Mouse (Mus musculus) midbrain, embryonic 11.5 days (tissue): ENCODE data around the gene Rabac1. TPM values are rescaled to one million over a fixed set of nuclear protein-coding genes. Genes with fewer than 3 reads are reported as not detected.

ENCODE experiments used
- microRNA-seq: library from miRNA; unstranded; fragments of <30 nt; microRNA quantifications from one replicate; pipeline ENCODE4, GENCODE M21; 2017
- polyA plus RNA-seq: library from polyadenylated mRNA; unstranded; fragments of >200 nt; fragmentation: Nextera tagmentation; extraction: Ambion mirVana; gene quantifications from 2 replicates; pipeline ENCODE4 v1.2.1, GENCODE M21; 2014

Gene Rabac1
- polyA plus RNA-seq, 1 experiment from 2014 or later, result 110 TPM

Small RNAs within 50 kb of the gene (microRNA-seq; reads per million reads assigned to microRNA genes)
- gene Mir7046 (not detected), gene Mir7047 (not detected)

Other genes starting within 250 kb of the Rabac1 start
- gene Gm4763, start 245.8 kb downstream of the Rabac1 start, polyA plus RNA-seq, result not detected in 2 replicates
- not detected in 2 replicates for gene Cd177, start 212.4 kb downstream of the Rabac1 start, polyA plus RNA-seq
- not detected in 2 replicates for gene Ceacam10, start 195.5 kb downstream of the Rabac1 start, polyA plus RNA-seq
- 19.9 and 20.6 TPM in 2 replicates for gene Gm9844, start 110.5 kb downstream of the Rabac1 start, polyA plus RNA-seq
- gene Lypd4, start 102.8 kb downstream of the Rabac1 start, polyA plus RNA-seq, result not detected in 2 replicates
- not detected in 2 replicates for gene Dmrtc2, start 102.7 kb downstream of the Rabac1 start, polyA plus RNA-seq
- gene Rps19, start 88.4 kb downstream of the Rabac1 start, polyA plus RNA-seq, result 1,753 and 1,929 TPM in 2 replicates
- 0.12 and 0.14 TPM in 2 replicates for gene Cd79a, start 75.4 kb downstream of the Rabac1 start, polyA plus RNA-seq
- 37.7 and 38.1 TPM in 2 replicates for gene Arhgef1, start 69.8 kb downstream of the Rabac1 start, polyA plus RNA-seq
- gene Gm4881, start 28.3 kb downstream of the Rabac1 start, polyA plus RNA-seq, result 2.0 and 2.2 TPM in 2 replicates
- gene Atp1a3, start 33.2 kb upstream of the Rabac1 start, polyA plus RNA-seq, result 34.4 and 36.0 TPM in 2 replicates
- gene Grik5, start 99.6 kb upstream of the Rabac1 start, polyA plus RNA-seq, result 8.7 and 9.3 TPM in 2 replicates
- gene Zfp574, start 99.8 kb upstream of the Rabac1 start, polyA plus RNA-seq, result 20.3 and 22.9 TPM in 2 replicates
- gene Pou2f2, start 207.0 kb upstream of the Rabac1 start, polyA plus RNA-seq, result 26.6 and 31.3 TPM in 2 replicates
- gene Dedd2, start 247.9 kb upstream of the Rabac1 start, polyA plus RNA-seq, result 6.9 and 7.7 TPM in 2 replicates
- 2.7 and 3.2 TPM in 2 replicates for gene Zfp526, start 248.7 kb upstream of the Rabac1 start, polyA plus RNA-seq